Mouse (Mus musculus) limb, embryonic 13.5 days (tissue): ENCODE data around the gene Il1r1. TPM values are rescaled to one million over a fixed set of nuclear protein-coding genes. Genes with fewer than 3 reads are reported as not detected.

Experiments used
- ATAC-seq: fragments of 200-750 bp; cut with Nextera tagmentation; 2 replicates; pipeline ENCODE4 v1.8.0; 2017; ENCODE audit warnings: low read depth, moderate number of reproducible peaks, moderate TSS enrichment; ENCODE audit not compliant: low FRiP score
- H3K27ac ChIP-seq: fragments of 300-500 bp; sonication (generic); 2 replicates; pipeline ENCODE4 v1.5.1; 2015; ENCODE audit warnings: inconsistent platforms, mild to moderate bottlenecking, moderate library complexity
- H3K27me3 ChIP-seq: fragments of 300-500 bp; sonication (generic); 2 replicates; pipeline ENCODE4 v1.6.1; 2015; ENCODE audit warnings: mild to moderate bottlenecking, inconsistent platforms
- H3K36me3 ChIP-seq: fragments of 300-500 bp; sonication (generic); 2 replicates; pipeline ENCODE4 v1.6.1; 2015; ENCODE audit warnings: inconsistent platforms, mild to moderate bottlenecking, moderate library complexity
- H3K4me1 ChIP-seq: fragments of 300-500 bp; sonication (generic); 2 replicates; pipeline ENCODE4 v1.6.1; 2015; ENCODE audit warnings: inconsistent platforms
- H3K4me2 ChIP-seq: fragments of 300-500 bp; sonication (generic); replicated peaks from 2 replicates; pipeline ENCODE4 v1.6.1; 2015; ENCODE audit warnings: inconsistent platforms, mild to moderate bottlenecking, moderate library complexity
- H3K4me3 ChIP-seq: fragments of 300-500 bp; sonication (generic); 2 replicates; pipeline ENCODE4 v1.5.1; 2015; ENCODE audit warnings: moderate library complexity, mild to moderate bottlenecking, inconsistent platforms
- H3K9ac ChIP-seq: fragments of 300-500 bp; sonication (generic); 2 replicates; pipeline ENCODE4 v1.6.1; 2015; ENCODE audit warnings: mild to moderate bottlenecking, inconsistent platforms
- H3K9me3 ChIP-seq: fragments of 300-500 bp; sonication (generic); 2 replicates; pipeline ENCODE4 v1.6.1; 2016; ENCODE audit warnings: inconsistent platforms
- WGBS: fragments of 180-500 bp; shearing (Covaris S2); methylation state at CpG from one replicate; pipeline ENCODE4 v1.1.7; 2015; 5-methylcytosine and 5-hydroxymethylcytosine counted together
- polyA plus RNA-seq: library from polyadenylated mRNA; unstranded; fragments of >200 nt; fragmentation: Nextera tagmentation; extraction: Ambion mirVana; gene quantifications from 2 replicates; pipeline ENCODE4 v1.2.1, GENCODE M21; 2015

Gene Il1r1
- polyA plus RNA-seq, 1 experiment from 2014 or later = 6.6 TPM

DNA sequence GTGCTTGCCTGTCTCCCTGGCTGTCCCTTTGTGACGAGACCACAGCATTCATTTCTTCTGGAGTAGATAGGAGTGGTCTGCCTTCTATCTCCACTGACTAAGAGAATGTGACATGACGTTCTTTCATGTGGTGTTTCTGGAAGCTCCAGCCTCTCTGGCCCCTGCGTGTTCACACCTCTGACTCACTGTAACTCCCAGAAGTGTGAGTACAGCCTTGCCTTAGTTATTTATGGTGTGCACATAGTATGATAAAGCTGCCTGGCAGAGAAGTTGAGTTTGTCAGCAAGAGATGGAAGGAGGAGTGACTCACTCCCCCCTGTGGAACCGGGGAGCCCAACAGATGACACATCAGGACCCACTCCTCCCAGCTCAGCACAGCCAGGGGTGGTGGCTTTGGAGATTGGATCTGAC lies 133.9 kb downstream of the Il1r1 start:
- 70% methylated on average over 4 of the region's 4 CpGs for WGBS
- H3K36me3 ChIP-seq = no peaks in the 10 kb centered on the region
- H3K27me3 ChIP-seq = peaks cover 36% of the 10 kb centered on the region
- H3K4me2 ChIP-seq = no peak overlapping the region
- H3K9me3 ChIP-seq = no peaks in the 10 kb centered on the region
- H3K9ac ChIP-seq = no peak overlapping the region
- no peak for ATAC-seq
- peaks cover 10% of the 10 kb centered on the region; the same call in 1 of the 2 replicates for H3K4me1 ChIP-seq
- no peak overlapping the region for H3K27ac ChIP-seq
- H3K4me3 ChIP-seq = no peak overlapping the region

DNA sequence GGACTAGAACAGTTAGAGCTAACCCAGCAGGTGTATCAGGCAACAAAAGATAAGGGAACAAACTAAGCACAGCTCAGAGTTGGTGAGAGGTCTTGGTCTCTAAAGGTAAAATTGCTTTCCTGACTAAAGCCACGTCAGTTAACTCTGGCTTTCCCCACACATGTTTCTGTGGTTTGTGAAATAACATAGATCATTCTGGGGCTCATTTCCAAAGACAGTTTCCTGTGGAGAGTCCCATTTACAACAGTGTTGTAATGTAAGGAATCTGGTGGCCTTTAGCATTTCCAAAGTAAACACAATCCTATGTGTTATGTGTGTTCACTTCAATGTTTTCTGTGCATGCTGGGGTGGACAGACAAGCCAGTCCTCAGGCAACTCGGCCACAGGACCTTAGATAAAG lies 134.9 kb downstream of the Il1r1 start:
- 40% methylated on average over 2 of the region's 2 CpGs for WGBS
- ATAC-seq = no peak

DNA sequence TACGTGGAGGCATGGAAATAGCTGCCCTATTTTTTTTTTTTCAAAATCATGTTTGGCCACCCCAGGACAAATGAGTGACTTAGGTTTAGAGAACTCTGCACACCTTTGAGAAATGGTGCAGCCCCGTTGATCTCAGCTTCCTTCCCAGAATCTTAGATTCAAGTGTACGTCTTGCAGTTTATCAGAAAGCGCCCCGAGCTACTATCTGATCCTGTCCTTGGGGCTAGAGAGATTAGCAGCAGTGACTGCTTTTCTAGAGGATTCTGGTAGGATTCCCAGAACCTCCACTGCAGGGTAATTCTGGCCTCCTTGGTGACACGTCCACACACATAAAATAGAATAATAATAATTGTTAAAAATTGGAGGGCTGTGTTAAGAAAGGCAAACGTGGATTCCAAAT lies 136.1 kb downstream of the Il1r1 start:
- Histone ChIP-seq H3K9ac (no peak overlapping the region), H3K36me3 (no peaks in the 10 kb centered on the region), H3K27ac (no peak overlapping the region), H3K4me1 (peaks cover 10% of the 10 kb centered on the region), H3K9me3 (no peaks in the 10 kb centered on the region), H3K4me2 (no peak overlapping the region), H3K4me3 (no peak overlapping the region), H3K27me3 (peaks cover 23% of the 10 kb centered on the region)
- ATAC-seq = no peak
- 77% methylated on average over 7 of the region's 7 CpGs for WGBS

More for the DNA sequence above, 134.9 kb downstream of the Il1r1 start:
- peaks cover 10% of the 10 kb centered on the region for H3K4me1 ChIP-seq
- no peaks in the 10 kb centered on the region for H3K9me3 ChIP-seq
- H3K4me3 ChIP-seq = no peak overlapping the region
- H3K27ac ChIP-seq = no peak overlapping the region
- H3K36me3 ChIP-seq = no peaks in the 10 kb centered on the region
- no peak overlapping the region for H3K9ac ChIP-seq
- no peak overlapping the region for H3K4me2 ChIP-seq
- H3K27me3 ChIP-seq = peaks cover 27% of the 10 kb centered on the region

DNA sequence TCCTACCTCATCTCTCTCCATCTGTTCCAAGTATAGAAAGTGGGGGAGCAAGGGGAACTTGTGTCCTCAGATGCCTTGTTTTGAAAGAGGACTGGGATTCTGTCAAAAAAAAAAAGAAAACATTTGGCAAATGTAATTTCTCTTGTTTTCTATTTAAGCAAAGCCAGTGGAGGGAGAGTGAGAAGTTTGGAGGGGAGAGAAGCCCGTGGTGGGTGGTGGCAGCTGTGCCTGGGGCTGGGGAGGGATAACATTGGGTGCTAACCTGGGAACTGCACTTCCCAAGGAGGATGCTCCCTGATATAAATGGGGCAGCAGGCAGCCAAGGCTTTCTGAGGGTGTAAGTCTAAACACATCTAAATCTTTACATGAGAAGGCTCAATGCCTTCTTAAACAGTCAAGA lies 136.7 kb downstream of the Il1r1 start:
- WGBS = 47% methylated on average over 1 of the region's 1 CpGs
- Histone ChIP-seq H3K36me3 (no peaks in the 10 kb centered on the region), H3K9me3 (no peaks in the 10 kb centered on the region), H3K4me1 (peaks cover 10% of the 10 kb centered on the region), H3K4me3 (no peak overlapping the region), H3K27ac (no peak overlapping the region), H3K9ac (no peak overlapping the region), H3K4me2 (no peak overlapping the region), H3K27me3 (peaks cover 16% of the 10 kb centered on the region)
- ATAC-seq = no peak

- Histone ChIP-seq H3K9ac (no peak overlapping the region), H3K4me3 (no peak overlapping the region), H3K27ac (no peak overlapping the region), H3K4me2 (no peak overlapping the region), H3K9me3 (no peaks in the 10 kb centered on the region), H3K27me3 (peaks cover 8% of the 10 kb centered on the region; the same call in 1 of the 2 replicates), H3K4me1 (peaks cover 7% of the 10 kb centered on the region), H3K36me3 (no peaks in the 10 kb centered on the region)
- no peak for ATAC-seq
- WGBS = 69% methylated on average over 11 of the region's 11 CpGs
These were observed 137.9 kb downstream of the Il1r1 start for GRCm38 (mm10) chr1:40362784-40363183.

Other genes with a start within 250 kb of the Il1r1 start
- gene Il1r2, start 151.0 kb upstream of the Il1r1 start, polyA plus RNA-seq = 1.6 and 1.9 TPM in 2 replicates
- 4.3 and 5.1 TPM in 2 replicates for gene Il1rl2, start 99.5 kb downstream of the Il1r1 start, polyA plus RNA-seq
- gene Il1rl1, start 204.5 kb downstream of the Il1r1 start, polyA plus RNA-seq = 1.1 and 1.4 TPM in 2 replicates
- 0.10 and 0.14 TPM in 2 replicates for gene Il18r1, start 240.5 kb downstream of the Il1r1 start, polyA plus RNA-seq